Mouse (Mus musculus): ENCODE results near the gene Ppm1e. TPM values are rescaled to one million over a fixed set of nuclear protein-coding genes. Genes with fewer than 3 reads are reported as not detected.

Gene Ppm1e
- polyA plus RNA-seq, 1 experiment from 2014 or later = 2.7 TPM

GRCm38 (mm10) chr11:87289313-87289712 is 69.5 kb downstream of the Ppm1e start:
- no peak overlapping the region for H3K4me3 ChIP-seq (ENCODE audit: low read depth, low read length)
- H3K4me1 ChIP-seq (ENCODE audit: control insufficient read depth, insufficient read depth, low read length) = no peaks in the 10 kb centered on the region
- H3K9me3 ChIP-seq (ENCODE audit: control insufficient read depth, low read depth, low read length) = no peaks in the 10 kb centered on the region
- no peak overlapping the region for H3K4me2 ChIP-seq (replicated peaks; ENCODE audit: low read depth, low read length)
- no peak overlapping the region for H3K27ac ChIP-seq (ENCODE audit: low read length)
- H3K9ac ChIP-seq (replicated peaks; ENCODE audit: low read depth, low read length) = no peak overlapping the region
- 88% methylated on average over 8 of the region's 8 CpGs for WGBS
- H3K36me3 ChIP-seq (ENCODE audit: control insufficient read depth, insufficient read depth, low read length) = no peaks in the 10 kb centered on the region
- H3K27me3 ChIP-seq (ENCODE audit: control insufficient read depth, insufficient read depth, low read length) = no peaks in the 10 kb centered on the region
- ATAC-seq (ENCODE audit: insufficient number of reproducible peaks, insufficient read depth, low FRiP score, low read depth) = no peak

GRCm38 (mm10) chr11:87286194-87286593 is 72.6 kb downstream of the Ppm1e start:
- WGBS = 79% methylated on average over 2 of the region's 2 CpGs

GRCm38 (mm10) chr11:87281907-87282475 is 76.8 kb downstream of the Ppm1e start:
- WGBS = 70% methylated on average over 7 of the region's 7 CpGs
- no peaks in the 10 kb centered on the region for H3K27me3 ChIP-seq (ENCODE audit: control insufficient read depth, insufficient read depth, low read length)

More at GRCm38 (mm10) chr11:87286194-87286593, 72.6 kb downstream of the Ppm1e start:
- Histone ChIP-seq H3K4me1 (ENCODE audit: control insufficient read depth, insufficient read depth, low read length) (no peaks in the 10 kb centered on the region), H3K27ac (ENCODE audit: low read length) (no peak overlapping the region), H3K9me3 (ENCODE audit: control insufficient read depth, low read depth, low read length) (no peaks in the 10 kb centered on the region), H3K4me2 (replicated peaks; ENCODE audit: low read depth, low read length) (no peak overlapping the region), H3K4me3 (ENCODE audit: low read depth, low read length) (no peak overlapping the region), H3K36me3 (ENCODE audit: control insufficient read depth, insufficient read depth, low read length) (no peaks in the 10 kb centered on the region), H3K27me3 (ENCODE audit: control insufficient read depth, insufficient read depth, low read length) (no peaks in the 10 kb centered on the region), H3K9ac (replicated peaks; ENCODE audit: low read depth, low read length) (no peak overlapping the region)
- ATAC-seq (ENCODE audit: insufficient number of reproducible peaks, insufficient read depth, low FRiP score, low read depth) = no peak

GRCm38 (mm10) chr11:87279461-87279860 is 79.4 kb downstream of the Ppm1e start:
- Histone ChIP-seq H3K9ac (replicated peaks; ENCODE audit: low read depth, low read length) (no peak overlapping the region), H3K4me1 (ENCODE audit: control insufficient read depth, insufficient read depth, low read length) (peaks cover 9% of the 10 kb centered on the region; the same call in 1 of the 2 replicates), H3K36me3 (ENCODE audit: control insufficient read depth, insufficient read depth, low read length) (no peaks in the 10 kb centered on the region), H3K4me2 (replicated peaks; ENCODE audit: low read depth, low read length) (no peak overlapping the region), H3K9me3 (ENCODE audit: control insufficient read depth, low read depth, low read length) (no peaks in the 10 kb centered on the region), H3K27ac (ENCODE audit: low read length) (no peak overlapping the region), H3K27me3 (ENCODE audit: control insufficient read depth, insufficient read depth, low read length) (no peaks in the 10 kb centered on the region), H3K4me3 (ENCODE audit: low read depth, low read length) (no peak overlapping the region)
- 51% methylated on average over 5 of the region's 5 CpGs for WGBS
- no peak for ATAC-seq (ENCODE audit: insufficient number of reproducible peaks, insufficient read depth, low FRiP score, low read depth)

More at GRCm38 (mm10) chr11:87281907-87282475, 76.8 kb downstream of the Ppm1e start:
- Histone ChIP-seq H3K4me2 (replicated peaks; ENCODE audit: low read depth, low read length) (no peak overlapping the region), H3K9me3 (ENCODE audit: control insufficient read depth, low read depth, low read length) (no peaks in the 10 kb centered on the region), H3K9ac (replicated peaks; ENCODE audit: low read depth, low read length) (no peak overlapping the region), H3K4me3 (ENCODE audit: low read depth, low read length) (no peak overlapping the region), H3K36me3 (ENCODE audit: control insufficient read depth, insufficient read depth, low read length) (no peaks in the 10 kb centered on the region), H3K27ac (ENCODE audit: low read length) (no peak overlapping the region), H3K4me1 (ENCODE audit: control insufficient read depth, insufficient read depth, low read length) (0 out of 2 replicates have a peak, but pooled peaks cover under 1% of the 10 kb centered on the region)
- ATAC-seq (ENCODE audit: insufficient number of reproducible peaks, insufficient read depth, low FRiP score, low read depth) = no peak

GRCm38 (mm10) chr11:87278807-87279206 is 80.0 kb downstream of the Ppm1e start:
- Histone ChIP-seq H3K27ac (ENCODE audit: low read length) (no peak overlapping the region), H3K36me3 (ENCODE audit: control insufficient read depth, insufficient read depth, low read length) (no peaks in the 10 kb centered on the region), H3K4me3 (ENCODE audit: low read depth, low read length) (no peak overlapping the region), H3K27me3 (ENCODE audit: control insufficient read depth, insufficient read depth, low read length) (no peaks in the 10 kb centered on the region), H3K9ac (replicated peaks; ENCODE audit: low read depth, low read length) (no peak overlapping the region), H3K4me1 (ENCODE audit: control insufficient read depth, insufficient read depth, low read length) (peaks cover 9% of the 10 kb centered on the region; the same call in 1 of the 2 replicates), H3K9me3 (ENCODE audit: control insufficient read depth, low read depth, low read length) (no peaks in the 10 kb centered on the region), H3K4me2 (replicated peaks; ENCODE audit: low read depth, low read length) (no peak overlapping the region)
- no peak for ATAC-seq (ENCODE audit: insufficient number of reproducible peaks, insufficient read depth, low FRiP score, low read depth)
- 58% methylated on average over 4 of the region's 4 CpGs for WGBS

GRCm38 (mm10) chr11:87276240-87276985 is 82.4 kb downstream of the Ppm1e start:
- H3K36me3 ChIP-seq (ENCODE audit: control insufficient read depth, insufficient read depth, low read length) = no peaks in the 10 kb centered on the region
- no peak overlapping the region for H3K9ac ChIP-seq (replicated peaks; ENCODE audit: low read depth, low read length)
- H3K4me2 ChIP-seq (replicated peaks; ENCODE audit: low read depth, low read length) = no peak overlapping the region
- no peaks in the 10 kb centered on the region for H3K27me3 ChIP-seq (ENCODE audit: control insufficient read depth, insufficient read depth, low read length)
- H3K27ac ChIP-seq (ENCODE audit: low read length) = no peak overlapping the region
- 5% methylated on average over 5 of the region's 5 CpGs for WGBS
- H3K4me1 ChIP-seq (ENCODE audit: control insufficient read depth, insufficient read depth, low read length) = peaks cover 9% of the 10 kb centered on the region; the same call in 1 of the 2 replicates
- ATAC-seq (ENCODE audit: insufficient number of reproducible peaks, insufficient read depth, low FRiP score, low read depth) = no peak
- no peak overlapping the region for H3K4me3 ChIP-seq (ENCODE audit: low read depth, low read length)
- H3K9me3 ChIP-seq (ENCODE audit: control insufficient read depth, low read depth, low read length) = no peaks in the 10 kb centered on the region

- H3K4me1 ChIP-seq (ENCODE audit: control insufficient read depth, insufficient read depth, low read length) = peaks cover 9% of the 10 kb centered on the region; the same call in 1 of the 2 replicates
- ATAC-seq (ENCODE audit: insufficient number of reproducible peaks, insufficient read depth, low FRiP score, low read depth) = no peak
Observed at GRCm38 (mm10) chr11:87275420-87276048, 83.3 kb downstream of the Ppm1e start.

GRCm38 (mm10) chr11:87272725-87273124 is 86.1 kb downstream of the Ppm1e start:
- no peak overlapping the region for H3K4me3 ChIP-seq (ENCODE audit: low read depth, low read length)
- no peak for ATAC-seq (ENCODE audit: insufficient number of reproducible peaks, insufficient read depth, low FRiP score, low read depth)
- WGBS = 87% methylated on average over 5 of the region's 5 CpGs

More at GRCm38 (mm10) chr11:87275420-87276048, 83.3 kb downstream of the Ppm1e start:
- 79% methylated on average over 7 of the region's 7 CpGs for WGBS
- no peak overlapping the region for H3K4me2 ChIP-seq (replicated peaks; ENCODE audit: low read depth, low read length)
- no peak overlapping the region for H3K9ac ChIP-seq (replicated peaks; ENCODE audit: low read depth, low read length)
- H3K4me3 ChIP-seq (ENCODE audit: low read depth, low read length) = no peak overlapping the region
- H3K27me3 ChIP-seq (ENCODE audit: control insufficient read depth, insufficient read depth, low read length) = no peaks in the 10 kb centered on the region
- H3K27ac ChIP-seq (ENCODE audit: low read length) = no peak overlapping the region
- H3K9me3 ChIP-seq (ENCODE audit: control insufficient read depth, low read depth, low read length) = no peaks in the 10 kb centered on the region
- no peaks in the 10 kb centered on the region for H3K36me3 ChIP-seq (ENCODE audit: control insufficient read depth, insufficient read depth, low read length)

More at GRCm38 (mm10) chr11:87272725-87273124, 86.1 kb downstream of the Ppm1e start:
- Histone ChIP-seq H3K27me3 (ENCODE audit: control insufficient read depth, insufficient read depth, low read length) (no peaks in the 10 kb centered on the region), H3K4me2 (replicated peaks; ENCODE audit: low read depth, low read length) (no peak overlapping the region), H3K27ac (ENCODE audit: low read length) (no peak overlapping the region), H3K36me3 (ENCODE audit: control insufficient read depth, insufficient read depth, low read length) (no peaks in the 10 kb centered on the region), H3K9ac (replicated peaks; ENCODE audit: low read depth, low read length) (no peak overlapping the region), H3K9me3 (ENCODE audit: control insufficient read depth, low read depth, low read length) (no peaks in the 10 kb centered on the region), H3K4me1 (ENCODE audit: control insufficient read depth, insufficient read depth, low read length) (peaks cover 9% of the 10 kb centered on the region; the same call in 1 of the 2 replicates)
